ENCODE assay signal across 9 mouse cellular contexts in the genomic region with DNA sequence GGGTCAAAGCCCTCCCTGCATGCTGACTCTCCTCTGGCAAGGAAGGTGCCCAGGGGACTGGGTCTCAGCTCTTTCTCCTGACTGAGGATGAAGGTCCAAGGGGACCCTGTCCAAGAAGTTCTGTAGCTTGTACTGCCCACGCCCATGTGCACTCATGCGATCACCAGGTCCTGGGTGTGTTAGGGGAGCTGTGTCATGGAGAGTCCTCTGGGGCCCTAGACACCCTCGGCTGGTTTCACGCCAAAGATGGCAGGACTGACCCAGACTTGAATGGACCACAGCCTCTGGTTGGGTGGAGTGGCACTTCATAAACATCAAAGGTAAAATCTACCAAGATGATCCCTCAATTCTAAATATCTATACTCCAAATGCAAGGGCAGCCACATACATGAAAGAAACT. TPM values are rescaled to one million over a fixed set of nuclear protein-coding genes. Genes with fewer than 3 reads are reported as not detected.
DNase-seq lines count a peak whose midpoint lies in the region; ATAC-seq lines count a peak whose summit lies in the region.
"Not testable (repeated sequence)": the region's sequence is repeated elsewhere in the genome, so short reads cannot be mapped to it uniquely, and the experiment has no call there.
"Had no signal": no experiment of that assay in that cellular context is flagged by ENCODE, and none has a peak within 500 bp of the region (broad histone marks: within the 10 kb centered on the region; RNA-seq: fewer than 3 reads in every experiment).

No protein-coding gene starts in this region.

- H3K36me3 ChIP-seq in heart, embryonic 10.5 days; liver, embryonic 11.5 days (ENCODE audit: control insufficient read depth, insufficient read depth, low read length): not testable (repeated sequence)

- H3K4me1 ChIP-seq in heart, embryonic 10.5 days; liver, embryonic 11.5 days (replicated peaks; ENCODE audit: control insufficient read depth, insufficient read depth, low read length): not testable (repeated sequence)

- not testable (repeated sequence) for H3K4me3 ChIP-seq in heart, embryonic 10.5 days; liver, embryonic 11.5 days (ENCODE audit: low read depth, low read length)

- DNase-seq in heart, adult 11 months = peak; percentile 84
- DNase-seq in heart, embryonic 10.5 days (ENCODE audit: low spot score) = peak; percentile 72
- DNase-seq in liver, embryonic 11.5 days (ENCODE audit: low spot score) = peak; percentile 28
- peak; percentile 20 for DNase-seq in testis, postnatal 10 days (ENCODE audit: low spot score)

- 70% methylated on average over 4 of the region's 4 CpGs for WGBS in heart, embryonic 10.5 days
- 76% methylated on average over 4 of the region's 4 CpGs for WGBS in liver, embryonic 11.5 days

- H3K9ac ChIP-seq in liver, embryonic 11.5 days (ENCODE audit: low read depth, low read length) = not testable (repeated sequence)

- not testable (repeated sequence) for H3K4me2 ChIP-seq in liver, embryonic 11.5 days

- not testable (repeated sequence) for ATAC-seq in liver, embryonic 11.5 days (replicated peaks; ENCODE audit: low FRiP score)

- H3K27ac ChIP-seq in heart, embryonic 10.5 days; liver, embryonic 11.5 days (ENCODE audit: low read depth, low read length): not testable (repeated sequence)

- not testable (repeated sequence) for H3K9me3 ChIP-seq in heart, embryonic 10.5 days; liver, embryonic 11.5 days (ENCODE audit: control insufficient read depth, low read length)

- H3K27me3 ChIP-seq in heart, embryonic 10.5 days (ENCODE audit: insufficient read depth, poor library complexity, severe bottlenecking); liver, embryonic 11.5 days (replicated peaks; ENCODE audit: control insufficient read depth, insufficient read depth, low read length): not testable (repeated sequence)

RNA-seq across cellular contexts. Expression of gene Serpinb9f, which starts 15.2 kb away (rescaled TPM):
- not detected in 2 replicates for polyA plus RNA-seq in heart, embryonic 10.5 days (2016; fragmentation: Nextera tagmentation; extraction: Ambion mirVana)
- not detected in 2 replicates for polyA plus RNA-seq in liver, embryonic 11.5 days (2014; fragmentation: Nextera tagmentation; extraction: Ambion mirVana)
- polyA plus RNA-seq: adrenal gland, adult 2 months; brain, embryonic 14.5 days; CD4-positive, CD25-positive, alpha-beta regulatory T cell, adult 4 months; G1E had no signal

RNA-seq across cellular contexts. Expression of gene Serpinb9e, which starts 59.2 kb away (rescaled TPM):
- not detected in 2 replicates for polyA plus RNA-seq in heart, embryonic 10.5 days (2016; fragmentation: Nextera tagmentation; extraction: Ambion mirVana)
- polyA plus RNA-seq in liver, embryonic 11.5 days (2014; fragmentation: Nextera tagmentation; extraction: Ambion mirVana) = not detected in 2 replicates
- polyA plus RNA-seq: activated CD4-positive, CD25-positive, alpha-beta regulatory T cell, adult 4 months; adrenal gland, adult 2 months; brain, embryonic 14.5 days; CD4-positive, CD25-positive, alpha-beta regulatory T cell, adult 4 months; G1E had no signal

Comparison
In these comparisons a context has a peak if more than half of its experiments do, and no peak if none do; other contexts are left out.
1. DNase-seq: peak in every context shown above with its lines; median percentile 84 in heart, adult 11 months; 72 in heart, embryonic 10.5 days; 28 in liver, embryonic 11.5 days; 20 in testis, postnatal 10 days.